Mouse (Mus musculus) olfactory bulb, adult 2 months (tissue): ENCODE measurements around the gene Pomgnt2.

Source experiments
- CTCF ChIP-seq: fragments of 200-500 bp; IDR thresholded peaks from 2 replicates; pipeline ENCODE4 v1.5.1; 2012; ENCODE audit warnings: low read depth, mild to moderate bottlenecking, low read length, moderate library complexity; ENCODE audit not compliant: insufficient read depth
- POLR2A ChIP-seq: fragments of 200-500 bp; IDR thresholded peaks from 2 replicates; pipeline ENCODE4 v1.6.1; 2012; ENCODE audit warnings: mild to moderate bottlenecking, low read depth, low read length, moderate library complexity; ENCODE audit not compliant: insufficient read depth

GRCm38 (mm10) chr9:121952596-121952995 lies 44.3 kb downstream of the Pomgnt2 start:
- TF ChIP-seq CTCF (no peak), POLR2A (no peak)
